Mouse (Mus musculus): ENCODE data around the gene Cfd. TPM values are rescaled to one million over a fixed set of nuclear protein-coding genes. Genes with fewer than 3 reads are reported as not detected.

Gene Cfd
- polyA plus RNA-seq, 1 experiment, result 1,172 TPM

GRCm38 (mm10) chr10:79926491-79927323, 36.1 kb downstream of the Cfd start, which contains the start of gene Arid3a:
Arid3a (plus strand) TSS chr10:79927043.
- peak within 1 kb of the TSS; percentile 76 for H3K27ac ChIP-seq (replicated peaks; ENCODE audit: low read depth, low read length)
- peak within 1 kb of the TSS; percentile 98 for H3K4me3 ChIP-seq (ENCODE audit: insufficient read depth, low read depth, low read length)
- H3K4me1 ChIP-seq (ENCODE audit: control insufficient read depth, insufficient read depth, insufficient read length, low read length), result peaks cover 2% of the 10 kb centered on the region; the same call in 1 of the 2 replicates

- Histone ChIP-seq H3K4me1 (ENCODE audit: control insufficient read depth, insufficient read depth, insufficient read length, low read length) (peaks cover 8% of the 10 kb centered on the region; the same call in 1 of the 2 replicates), H3K27ac (replicated peaks; ENCODE audit: low read depth, low read length) (peak overlapping the region; percentile 2), H3K4me3 (ENCODE audit: insufficient read depth, low read depth, low read length) (peak overlapping the region; percentile 98)
Measured at GRCm38 (mm10) chr10:79927324-79928029, 36.8 kb downstream of the Cfd start.

GRCm38 (mm10) chr10:79928030-79928694, 37.5 kb downstream of the Cfd start:
- H3K4me1 ChIP-seq (ENCODE audit: control insufficient read depth, insufficient read depth, insufficient read length, low read length), result peaks cover 14% of the 10 kb centered on the region
- 0 out of 2 replicates have a peak overlapping the region, but pooled peaks have one; percentile 2 for H3K27ac ChIP-seq (replicated peaks; ENCODE audit: low read depth, low read length)
- peak overlapping the region; percentile 98 for H3K4me3 ChIP-seq (ENCODE audit: insufficient read depth, low read depth, low read length)

GRCm38 (mm10) chr10:79928907-79929701, 38.5 kb downstream of the Cfd start:
- Histone ChIP-seq H3K4me3 (ENCODE audit: insufficient read depth, low read depth, low read length) (no peak overlapping the region), H3K4me1 (ENCODE audit: control insufficient read depth, insufficient read depth, insufficient read length, low read length) (peaks cover 23% of the 10 kb centered on the region), H3K27ac (replicated peaks; ENCODE audit: low read depth, low read length) (no peak overlapping the region)

GRCm38 (mm10) chr10:79929967-79930825, 39.5 kb downstream of the Cfd start:
- no peak overlapping the region for H3K27ac ChIP-seq (replicated peaks; ENCODE audit: low read depth, low read length)
- no peak overlapping the region for H3K4me3 ChIP-seq (ENCODE audit: insufficient read depth, low read depth, low read length)
- H3K4me1 ChIP-seq (ENCODE audit: control insufficient read depth, insufficient read depth, insufficient read length, low read length), result peaks cover 28% of the 10 kb centered on the region

GRCm38 (mm10) chr10:79930826-79931186, 40.2 kb downstream of the Cfd start:
- Histone ChIP-seq H3K27ac (replicated peaks; ENCODE audit: low read depth, low read length) (no peak overlapping the region), H3K4me3 (ENCODE audit: insufficient read depth, low read depth, low read length) (no peak overlapping the region), H3K4me1 (ENCODE audit: control insufficient read depth, insufficient read depth, insufficient read length, low read length) (peaks cover 31% of the 10 kb centered on the region)

- Histone ChIP-seq H3K4me3 (ENCODE audit: insufficient read depth, low read depth, low read length) (no peak overlapping the region), H3K27ac (replicated peaks; ENCODE audit: low read depth, low read length) (no peak overlapping the region), H3K4me1 (ENCODE audit: control insufficient read depth, insufficient read depth, insufficient read length, low read length) (peaks cover 37% of the 10 kb centered on the region)
Measured at GRCm38 (mm10) chr10:79931797-79932196, 41.1 kb downstream of the Cfd start.

GRCm38 (mm10) chr10:79932736-79933135, 42.1 kb downstream of the Cfd start:
- Histone ChIP-seq H3K4me3 (ENCODE audit: insufficient read depth, low read depth, low read length) (no peak overlapping the region), H3K27ac (replicated peaks; ENCODE audit: low read depth, low read length) (no peak overlapping the region), H3K4me1 (ENCODE audit: control insufficient read depth, insufficient read depth, insufficient read length, low read length) (peaks cover 42% of the 10 kb centered on the region)

GRCm38 (mm10) chr10:79933145-79933679, 42.6 kb downstream of the Cfd start:
- H3K4me3 ChIP-seq (ENCODE audit: insufficient read depth, low read depth, low read length), result no peak overlapping the region
- H3K27ac ChIP-seq (replicated peaks; ENCODE audit: low read depth, low read length), result no peak overlapping the region
- peaks cover 42% of the 10 kb centered on the region for H3K4me1 ChIP-seq (ENCODE audit: control insufficient read depth, insufficient read depth, insufficient read length, low read length)

- Histone ChIP-seq H3K27ac (replicated peaks; ENCODE audit: low read depth, low read length) (peak overlapping the region; percentile 9; the same call in 1 of the 2 replicates), H3K4me3 (ENCODE audit: insufficient read depth, low read depth, low read length) (no peak overlapping the region), H3K4me1 (ENCODE audit: control insufficient read depth, insufficient read depth, insufficient read length, low read length) (peaks cover 42% of the 10 kb centered on the region)
Measured at GRCm38 (mm10) chr10:79933861-79934260, 43.2 kb downstream of the Cfd start.

- H3K27ac ChIP-seq (replicated peaks; ENCODE audit: low read depth, low read length), result peak overlapping the region; percentile 9; the same call in 1 of the 2 replicates
- peaks cover 42% of the 10 kb centered on the region for H3K4me1 ChIP-seq (ENCODE audit: control insufficient read depth, insufficient read depth, insufficient read length, low read length)
- no peak overlapping the region for H3K4me3 ChIP-seq (ENCODE audit: insufficient read depth, low read depth, low read length)
Measured at GRCm38 (mm10) chr10:79934272-79934721, 43.6 kb downstream of the Cfd start.

GRCm38 (mm10) chr10:79934794-79935569, 44.3 kb downstream of the Cfd start:
- Histone ChIP-seq H3K4me3 (ENCODE audit: insufficient read depth, low read depth, low read length) (no peak overlapping the region), H3K27ac (replicated peaks; ENCODE audit: low read depth, low read length) (no peak overlapping the region), H3K4me1 (ENCODE audit: control insufficient read depth, insufficient read depth, insufficient read length, low read length) (peaks cover 40% of the 10 kb centered on the region)
